Mouse (Mus musculus) lung, adult 2 months (tissue): ENCODE results near the gene N4bp1.

Source experiments
- CTCF ChIP-seq: fragments of 200-500 bp; IDR thresholded peaks from 2 replicates; pipeline ENCODE4 v1.5.1; 2011; ENCODE audit warnings: mild to moderate bottlenecking, low read length, control low read depth; ENCODE audit not compliant: insufficient read depth
- POLR2A ChIP-seq: fragments of 200-500 bp; IDR thresholded peaks from 2 replicates; pipeline ENCODE4 v1.6.1; 2011; ENCODE audit warnings: low read depth, mild to moderate bottlenecking, control low read depth, low read length, borderline replicate concordance; ENCODE audit errors: extremely low read depth

GRCm38 (mm10) chr8:86845875-86846274, 39.2 kb downstream of the N4bp1 start:
- TF ChIP-seq CTCF = no peak
- TF ChIP-seq POLR2A = no peak
